Mouse (Mus musculus) forelimb bud, embryonic 11.5 days (tissue): ENCODE data around the gene Fbxo40.
A peak's percentile ranks its signal among the peaks of the same experiment; 100 is the strongest.

ENCODE experiments used
- DNase-seq: peaks from one replicate; pipeline ENCODE4 v3.0.0-alpha.2; 2012; ENCODE audit warnings: low read depth, low spot score

Gene Fbxo40

GRCm38 (mm10) chr16:36946459-36947159, 43.7 kb downstream of the Fbxo40 start:
- DNase-seq = no peak

- no peak for DNase-seq
Observed at GRCm38 (mm10) chr16:36944895-36945424, 45.3 kb downstream of the Fbxo40 start.

- no peak for DNase-seq
Observed at GRCm38 (mm10) chr16:36943591-36943990, 46.7 kb downstream of the Fbxo40 start.

GRCm38 (mm10) chr16:36941895-36942294, 48.4 kb downstream of the Fbxo40 start:
- no peak for DNase-seq

- DNase-seq = no peak
Observed at GRCm38 (mm10) chr16:36941137-36941727, 49.0 kb downstream of the Fbxo40 start.

GRCm38 (mm10) chr16:36935814-36936213, 54.5 kb downstream of the Fbxo40 start:
- DNase-seq = no peak

GRCm38 (mm10) chr16:36934841-36935620, 55.2 kb downstream of the Fbxo40 start, which contains the start of gene Hcls1:
TSS of gene Hcls1 (plus strand) at chr16:36934983.
- no peak for DNase-seq

- no peak for DNase-seq
Observed at GRCm38 (mm10) chr16:36934131-36934840, 56.0 kb downstream of the Fbxo40 start.

- no peak for DNase-seq
Observed at GRCm38 (mm10) chr16:36932546-36932945, 57.7 kb downstream of the Fbxo40 start.

GRCm38 (mm10) chr16:36931976-36932375, 58.3 kb downstream of the Fbxo40 start:
- DNase-seq = peak; percentile 47

- no peak for DNase-seq
Observed at GRCm38 (mm10) chr16:36931381-36931780, 58.9 kb downstream of the Fbxo40 start.

- no peak for DNase-seq
Observed at GRCm38 (mm10) chr16:36930231-36931136, 59.8 kb downstream of the Fbxo40 start.

- DNase-seq = no peak
Observed at GRCm38 (mm10) chr16:36929216-36929615, 61.1 kb downstream of the Fbxo40 start.

- DNase-seq = no peak
Observed at GRCm38 (mm10) chr16:36928106-36928500, 62.2 kb downstream of the Fbxo40 start.

- DNase-seq = no peak
Observed at GRCm38 (mm10) chr16:36927495-36928105, 62.7 kb downstream of the Fbxo40 start.

GRCm38 (mm10) chr16:36926514-36927447, 63.5 kb downstream of the Fbxo40 start:
- no peak for DNase-seq

- DNase-seq = no peak
Observed at GRCm38 (mm10) chr16:36925797-36926196, 64.5 kb downstream of the Fbxo40 start.

- no peak for DNase-seq
Observed at GRCm38 (mm10) chr16:36925351-36925750, 64.9 kb downstream of the Fbxo40 start.

- DNase-seq = no peak
Observed at GRCm38 (mm10) chr16:36924312-36924711, 66.0 kb downstream of the Fbxo40 start.
